Mouse (Mus musculus) frontal cortex, postnatal 36 days (tissue): ENCODE data around the gene Olfr140.

Experiments
- DNase-seq, 2 experiments: peaks; one replicate each; pipeline ENCODE4 v3.0.0; 2022; ENCODE audit warnings: low spot score in 2 of 2

The Olfr140 gene

GRCm38 (mm10) chr2:90063494-90063893, at the start of gene Olfr140:
Gene Olfr140, minus strand, starts transcription at chr2:90063594.
- DNase-seq: no peak

DNA sequence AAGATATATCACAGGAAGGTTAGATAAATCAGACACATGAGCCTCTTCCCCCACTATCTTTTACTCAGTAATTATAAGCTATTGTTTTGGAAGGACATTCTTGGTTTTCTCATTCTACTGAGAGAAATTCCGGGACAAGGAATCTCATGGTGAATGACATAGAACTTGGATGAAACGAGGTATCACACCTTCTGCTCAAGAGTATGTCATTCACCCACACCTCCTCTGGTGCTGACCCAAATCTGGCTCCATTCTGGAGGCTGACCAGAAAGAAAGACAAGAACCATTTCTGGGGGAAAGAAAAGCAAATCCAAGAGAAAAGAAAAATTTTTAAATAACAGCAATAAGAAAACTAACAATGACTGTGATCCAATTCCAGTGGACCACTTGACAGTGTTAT, 6.7 kb upstream of the Olfr140 start:
- DNase-seq: peak in 1 of 2 experiments; percentile 10

DNA sequence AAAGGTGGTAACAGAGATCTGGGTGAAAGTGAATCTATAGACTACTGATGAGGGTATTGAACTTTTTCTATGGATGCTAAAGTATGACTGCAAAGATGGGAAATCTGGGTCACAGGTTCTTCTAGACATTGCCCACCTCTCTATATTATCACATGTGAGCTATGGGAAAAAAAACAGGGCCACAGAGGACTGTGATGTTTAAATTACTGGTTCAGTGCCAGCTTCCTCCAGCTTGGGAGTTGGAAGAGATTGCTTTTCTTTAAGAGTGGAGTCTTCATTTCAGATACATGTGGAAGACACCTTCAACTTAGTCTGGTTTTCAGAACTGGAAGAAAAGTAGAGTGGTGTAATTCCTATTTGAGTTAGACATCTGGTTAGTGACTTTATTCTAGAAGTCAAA, 28.4 kb downstream of the Olfr140 start, which contains the start of gene Olfr1265:
Gene Olfr1265, plus strand, starts transcription at position 301 of the 400 bp plus-strand sequence.
- DNase-seq: no peak

DNA sequence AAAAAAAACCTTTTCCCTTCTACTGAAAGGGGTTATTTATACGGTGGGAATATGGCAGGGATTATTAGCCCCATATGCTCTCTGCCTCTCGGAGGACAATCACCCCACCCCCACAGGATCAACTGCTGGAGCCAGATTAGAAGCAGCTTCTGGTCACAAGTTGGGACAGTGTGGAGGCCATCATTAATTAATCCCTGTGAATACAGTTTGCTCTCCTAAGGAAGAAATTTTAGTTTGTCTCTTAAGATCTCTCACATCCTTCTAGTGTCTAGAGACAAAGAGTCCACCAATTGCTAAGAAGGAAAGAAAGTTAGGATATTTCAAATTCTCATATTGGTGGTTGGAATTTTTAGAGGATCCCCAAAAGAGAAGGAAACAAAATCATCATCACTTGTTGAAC, 37.9 kb downstream of the Olfr140 start, which contains the start of gene Olfr1264:
Gene Olfr1264, minus strand, starts transcription at position 101 of the 400 bp plus-strand sequence.
- no peak for DNase-seq

- DNase-seq: no peak
Observed at GRCm38 (mm10) chr2:90011831-90012230, 51.6 kb downstream of the Olfr140 start, which contains the start of gene Olfr1263. Gene Olfr1263, plus strand, starts transcription at chr2:90012131.

GRCm38 (mm10) chr2:89999845-90000244, 63.5 kb downstream of the Olfr140 start, which contains the start of gene Olfr1262:
Gene Olfr1262, plus strand, starts transcription at chr2:90000145.
- DNase-seq: no peak
